In the genomic region with DNA sequence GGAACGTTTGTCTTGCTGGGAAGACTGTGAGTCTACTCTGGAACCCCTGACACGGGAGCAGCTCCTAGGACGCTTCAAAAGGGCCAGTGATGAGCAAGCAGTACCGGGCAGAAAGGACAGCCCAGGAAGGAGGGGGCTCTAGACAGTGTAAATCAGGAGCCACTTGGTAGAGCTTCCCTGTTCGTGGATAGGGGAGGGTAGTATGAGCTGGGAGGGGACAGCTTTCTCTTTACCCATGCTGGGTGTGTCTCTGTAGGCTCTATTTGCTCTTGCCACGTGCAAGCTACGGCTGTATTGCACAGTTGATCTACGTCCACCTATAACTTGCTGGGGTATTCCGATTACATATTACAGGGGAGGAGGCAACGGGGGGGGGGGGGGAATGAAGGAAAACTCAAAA, we compare ENCODE assay signal across 25 mouse cellular contexts. TPM values are rescaled to one million over a fixed set of nuclear protein-coding genes. Genes with fewer than 3 reads are reported as not detected.
DNase-seq lines count a peak whose midpoint lies in the region; ATAC-seq and TF ChIP-seq lines count a peak whose summit lies in the region.
"Had no signal": no experiment of that assay in that cellular context is flagged by ENCODE, and none has a peak within 500 bp of the region (broad histone marks: within the 10 kb centered on the region; RNA-seq: fewer than 3 reads in every experiment).

No protein-coding gene starts in this region.

- 22% methylated on average over 10 of the region's 10 CpGs for WGBS in kidney, embryonic 15.5 days
- 66% methylated on average over 10 of the region's 10 CpGs for WGBS in limb, embryonic 13.5 days
- WGBS in midbrain, embryonic 16.5 days = 78% methylated on average over 10 of the region's 10 CpGs

- peak; percentile 44; the same call in 1 of the 2 replicates for ATAC-seq in kidney, embryonic 15.5 days (replicated peaks; ENCODE audit: low FRiP score)
- ATAC-seq in limb, embryonic 13.5 days (ENCODE audit: low FRiP score, low read depth) = 0 out of 2 replicates have a peak, but pooled peaks have one; percentile 28
- no peak for ATAC-seq in midbrain, embryonic 16.5 days

- H3K4me1 ChIP-seq in kidney, embryonic 15.5 days = peaks cover 11% of the 10 kb centered on the region; the same call in 1 of the 2 replicates
- no peaks in the 10 kb centered on the region for H3K4me1 ChIP-seq in MEL (ENCODE audit: control insufficient read depth in 1 of 2, insufficient read depth in 2 of 2, low read length in 2 of 2)
- no peaks in the 10 kb centered on the region for H3K4me1 ChIP-seq in limb, embryonic 13.5 days
- H3K4me1 ChIP-seq in midbrain, embryonic 16.5 days (ENCODE audit: control insufficient read depth, insufficient read depth, low read length) = peaks cover 4% of the 10 kb centered on the region; the same call in 1 of the 2 replicates

- H3ac ChIP-seq in myocyte (ENCODE audit: control insufficient read depth, insufficient read length) = no peak overlapping the region

- H3K36me3 ChIP-seq in kidney, embryonic 15.5 days = no peaks in the 10 kb centered on the region
- H3K36me3 ChIP-seq in MEL (ENCODE audit: control insufficient read depth in 1 of 2, insufficient read depth in 2 of 2, low read length in 2 of 2) = no peaks in the 10 kb centered on the region
- H3K36me3 ChIP-seq in limb, embryonic 13.5 days = no peaks in the 10 kb centered on the region
- no peaks in the 10 kb centered on the region for H3K36me3 ChIP-seq in myocyte (ENCODE audit: control insufficient read depth, insufficient read depth)
- no peaks in the 10 kb centered on the region for H3K36me3 ChIP-seq in midbrain, embryonic 16.5 days (ENCODE audit: control insufficient read depth, insufficient read depth, low read length)
- H3K36me3 ChIP-seq: embryonic facial prominence, embryonic 13.5 days; forebrain, embryonic 10.5 days; hindbrain, embryonic 12.5 days; midbrain, embryonic 10.5 days had no signal

- no peaks in the 10 kb centered on the region for H3K79me2 ChIP-seq in MEL (ENCODE audit: control insufficient read depth, insufficient read depth, low read length, poor library complexity)
- no peaks in the 10 kb centered on the region for H3K79me2 ChIP-seq in myocyte (ENCODE audit: control insufficient read depth, insufficient read depth)

- TF ChIP-seq CTCF in MEL (IDR thresholded peaks at IDR 0.05 in 2 of 3, conservative IDR thresholded peaks at IDR 0.05 in 1 of 3; ENCODE audit: control insufficient read depth in 1 of 3, insufficient read depth in 1 of 3, low read depth in 2 of 3, low read length in 3 of 3, poor library complexity in 1 of 3, severe bottlenecking in 1 of 3) = no peak

- no peaks in the 10 kb centered on the region for H3K27me3 ChIP-seq in kidney, embryonic 15.5 days
- H3K27me3 ChIP-seq in MEL (ENCODE audit: control insufficient read depth in 1 of 2, insufficient read depth in 2 of 2, low read length in 2 of 2) = peaks cover 0 to 1% of the 10 kb centered on the region in 2 experiments; a peak in 1 of 4 replicates
- no peaks in the 10 kb centered on the region for H3K27me3 ChIP-seq in limb, embryonic 13.5 days
- H3K27me3 ChIP-seq in myocyte (ENCODE audit: control insufficient read depth, insufficient read depth, insufficient read length) = no peaks in the 10 kb centered on the region
- no peaks in the 10 kb centered on the region for H3K27me3 ChIP-seq in midbrain, embryonic 16.5 days (ENCODE audit: control insufficient read depth, insufficient read depth, low read depth, low read length)
- H3K27me3 ChIP-seq: embryonic facial prominence, embryonic 13.5 days; hindbrain, embryonic 12.5 days had no signal

- H3K27ac ChIP-seq in kidney, embryonic 15.5 days = no peak overlapping the region
- H3K27ac ChIP-seq in MEL (ENCODE audit: control insufficient read depth, low read depth, low read length) = no peak overlapping the region
- H3K27ac ChIP-seq in limb, embryonic 13.5 days = no peak overlapping the region
- H3K27ac ChIP-seq in midbrain, embryonic 16.5 days (ENCODE audit: low read length) = no peak overlapping the region
- H3K27ac ChIP-seq: embryonic facial prominence, embryonic 13.5 days; forebrain, embryonic 10.5 days; hindbrain, embryonic 12.5 days; midbrain, embryonic 10.5 days had no signal

- no peaks in the 10 kb centered on the region for H3K9me3 ChIP-seq in kidney, embryonic 15.5 days (replicated peaks)
- no peaks in the 10 kb centered on the region for H3K9me3 ChIP-seq in MEL (replicated peaks; ENCODE audit: insufficient read depth, low read length)
- H3K9me3 ChIP-seq in limb, embryonic 13.5 days = no peaks in the 10 kb centered on the region
- no peaks in the 10 kb centered on the region for H3K9me3 ChIP-seq in midbrain, embryonic 16.5 days (replicated peaks; ENCODE audit: control insufficient read depth, low read length, poor library complexity, severe bottlenecking)
- H3K9me3 ChIP-seq: embryonic facial prominence, embryonic 13.5 days; forebrain, embryonic 10.5 days; hindbrain, embryonic 12.5 days; midbrain, embryonic 10.5 days had no signal

- no peak for TF ChIP-seq EP300 in MEL (IDR thresholded peaks at IDR 0.05; ENCODE audit: low read depth in 1 of 2, low read length in 2 of 2)

- TF ChIP-seq POLR2A in MEL (IDR thresholded peaks at IDR 0.05; ENCODE audit: control insufficient read depth in 1 of 2, insufficient read depth in 1 of 2, low read depth in 1 of 2, low read length in 2 of 2, poor library complexity in 1 of 2) = no peak
- TF ChIP-seq POLR2A in myocyte (IDR thresholded peaks at IDR 0.05; ENCODE audit: insufficient read length, low read depth) = no peak

- H3K4me2 ChIP-seq in kidney, embryonic 15.5 days = no peak overlapping the region
- no peak overlapping the region for H3K4me2 ChIP-seq in limb, embryonic 13.5 days (replicated peaks)
- peak overlapping the region; percentile 9 for H3K4me2 ChIP-seq in myocyte (ENCODE audit: low read depth)
- H3K4me2 ChIP-seq in midbrain, embryonic 16.5 days (ENCODE audit: low read length) = no peak overlapping the region
- H3K4me2 ChIP-seq: embryonic facial prominence, embryonic 13.5 days; hindbrain, embryonic 12.5 days had no signal

- H3K9ac ChIP-seq in kidney, embryonic 15.5 days = no peak overlapping the region
- no peak overlapping the region for H3K9ac ChIP-seq in MEL (ENCODE audit: control insufficient read depth, low read depth, low read length, poor library complexity, severe bottlenecking)
- no peak overlapping the region for H3K9ac ChIP-seq in limb, embryonic 13.5 days
- H3K9ac ChIP-seq in midbrain, embryonic 16.5 days (ENCODE audit: low read depth, low read length) = no peak overlapping the region
- H3K9ac ChIP-seq: embryonic facial prominence, embryonic 13.5 days; hindbrain, embryonic 12.5 days had no signal

- TF ChIP-seq RAD21 in MEL (IDR thresholded peaks at IDR 0.05; ENCODE audit: low read depth, low read length) = no peak

- no peak overlapping the region for H3K4me3 ChIP-seq in kidney, embryonic 15.5 days (replicated peaks)
- H3K4me3 ChIP-seq in MEL (ENCODE audit: control insufficient read depth in 1 of 2, insufficient read depth in 1 of 2, low read depth in 2 of 2, low read length in 2 of 2) (no peak overlapping the region), myocyte (no peak overlapping the region)
- no peak overlapping the region for H3K4me3 ChIP-seq in limb, embryonic 13.5 days
- no peak overlapping the region for H3K4me3 ChIP-seq in midbrain, embryonic 16.5 days (ENCODE audit: low read depth, low read length)
- H3K4me3 ChIP-seq: embryonic facial prominence, embryonic 13.5 days; forebrain, embryonic 10.5 days; hindbrain, embryonic 12.5 days; midbrain, embryonic 10.5 days had no signal

- no peak for DNase-seq in kidney, postnatal 10 days
- DNase-seq in MEL (ENCODE audit: low read depth, low spot score) = peak; percentile 8
- DNase-seq in cerebellum, adult 8-10 months = no peak
- DNase-seq in layer of hippocampus, postnatal 36 days = no peak
- DNase-seq: adrenal gland, postnatal 25 days; cerebellum, adult 2 months; gastrocnemius, postnatal 25 days; heart, postnatal 10 days; kidney, adult 18-20 months; lung, postnatal 14 days; right cerebral cortex, postnatal 14 days had no signal

TF ChIP-seq in MEL, 35 proteins besides CTCF, POLR2A, EP300 and RAD21:
- TF ChIP-seq ZNF384 (IDR thresholded peaks at IDR 0.05; ENCODE audit: low read depth, low read length) (no peak), ZC3H11A (IDR thresholded peaks at IDR 0.05; ENCODE audit: low read depth, low read length) (no peak), BHLHE40 (IDR thresholded peaks at IDR 0.05; ENCODE audit: borderline replicate concordance, low read depth, low read length) (no peak), HCFC1 (IDR thresholded peaks at IDR 0.05; ENCODE audit: low read depth, low read length) (no peak), MXI1 (IDR thresholded peaks at IDR 0.05; ENCODE audit: low read depth, low read length) (no peak), E2F4 (IDR thresholded peaks at IDR 0.05; ENCODE audit: borderline replicate concordance, low read depth, low read length) (no peak)

TF ChIP-seq in myocyte, 11 proteins besides CTCF, POLR2A, EP300 and RAD21 (continues in another document):
- no peak for TF ChIP-seq MYOG (IDR thresholded peaks at IDR 0.05; ENCODE audit: control insufficient read depth in 1 of 3, insufficient read depth in 1 of 3, insufficient read length in 2 of 3, low read depth in 2 of 3)
- TF ChIP-seq USF1 (IDR thresholded peaks at IDR 0.05; ENCODE audit: low read depth) = no peak
- TF ChIP-seq SRF (IDR thresholded peaks at IDR 0.05; ENCODE audit: control insufficient read depth, insufficient read length, low read depth) = no peak
- TF ChIP-seq CEBPB (IDR thresholded peaks at IDR 0.05; ENCODE audit: insufficient read depth, poor library complexity, severe bottlenecking) = no peak
- no peak for TF ChIP-seq E2F4 (IDR thresholded peaks at IDR 0.05; ENCODE audit: insufficient read depth)

RNA-seq across cellular contexts. Expression of a gene that starts 25.3 kb away (rescaled TPM):
- 29.1 and 30.6 TPM in 2 replicates for polyA plus RNA-seq in kidney, embryonic 15.5 days (2015; fragmentation: Nextera tagmentation; extraction: Ambion mirVana)
- total RNA-seq in MEL (2012; rRNA removed) = 19.6 and 20.6 TPM in 2 replicates
- polyA plus RNA-seq in MEL (2012; ENCODE audit: insufficient read depth in 1 of 2, insufficient read length in 2 of 2, low read depth in 1 of 2, low replicate concordance in 2 of 2, missing spikeins in 1 of 2) (10 to 100 TPM in 1 of 2 experiments, not detected in 1; 32.0 TPM), myocyte (2012; fragmentation: generic; extraction: Trizol) (4.9 TPM)
- polyA plus RNA-seq in limb, embryonic 13.5 days (2015; fragmentation: Nextera tagmentation; extraction: Ambion mirVana) = 27.7 and 28.8 TPM in 2 replicates
- 24.5 and 29.0 TPM in 2 replicates for polyA plus RNA-seq in midbrain, embryonic 16.5 days (2015; fragmentation: Nextera tagmentation; extraction: Ambion mirVana)
- 10 to 100 TPM; 69.4 to 77.8 TPM for total RNA-seq in layer of hippocampus, postnatal 36 days (2021)

RNA-seq across cellular contexts. Expression of a gene that starts 55.1 kb away (rescaled TPM):
- not detected in 2 replicates for polyA plus RNA-seq in kidney, embryonic 15.5 days (2015; fragmentation: Nextera tagmentation; extraction: Ambion mirVana)
- total RNA-seq in MEL (2012; rRNA removed) = not detected in 2 replicates
- polyA plus RNA-seq in MEL (2012; ENCODE audit: insufficient read depth in 1 of 2, insufficient read length in 2 of 2, low read depth in 1 of 2, low replicate concordance in 2 of 2, missing spikeins in 1 of 2) (not detected), myocyte (2012; fragmentation: generic; extraction: Trizol) (not detected)
- not detected in 2 replicates for polyA plus RNA-seq in limb, embryonic 13.5 days (2015; fragmentation: Nextera tagmentation; extraction: Ambion mirVana)
- not detected in 2 replicates for polyA plus RNA-seq in midbrain, embryonic 16.5 days (2015; fragmentation: Nextera tagmentation; extraction: Ambion mirVana)
- total RNA-seq in layer of hippocampus, postnatal 36 days (2021) = not detected
- total RNA-seq: adrenal gland, postnatal 25 days; gastrocnemius, postnatal 25 days; heart, postnatal 10 days; layer of hippocampus, adult 18-20 months; left cerebral cortex, postnatal 36 days; monocyte, adult 5-6 weeks had no signal
- polyA plus RNA-seq: cerebellum, adult 2 months; cortical plate, adult 2 months; embryonic facial prominence, embryonic 13.5 days; forebrain, embryonic 10.5 days; frontal cortex, adult 2 months; hindbrain, embryonic 12.5 days; midbrain, embryonic 10.5 days; neural tube, embryonic 14.5 days had no signal
